Mouse (Mus musculus): Measurements from ENCODE around the gene Ppm1f.

The Ppm1f gene

GRCm38 (mm10) chr16:16930810-16931296 lies 34.6 kb downstream of the Ppm1f start:
- Histone ChIP-seq H3K27me3 (ENCODE audit: control insufficient read depth, insufficient read depth, low read length, poor library complexity, severe bottlenecking) (no peaks in the 10 kb centered on the region), H3K36me3 (ENCODE audit: control insufficient read depth, insufficient read depth, low read length, poor library complexity, severe bottlenecking) (no peaks in the 10 kb centered on the region)
- DNase-seq (ENCODE audit: low read depth, low spot score), result peak; percentile 24

- Histone ChIP-seq H3K36me3 (ENCODE audit: control insufficient read depth, insufficient read depth, low read length, poor library complexity, severe bottlenecking) (no peaks in the 10 kb centered on the region), H3K27me3 (ENCODE audit: control insufficient read depth, insufficient read depth, low read length, poor library complexity, severe bottlenecking) (no peaks in the 10 kb centered on the region)
- DNase-seq (ENCODE audit: low read depth, low spot score), result no peak
Observed at GRCm38 (mm10) chr16:16939543-16939942, 43.3 kb downstream of the Ppm1f start.

DNA sequence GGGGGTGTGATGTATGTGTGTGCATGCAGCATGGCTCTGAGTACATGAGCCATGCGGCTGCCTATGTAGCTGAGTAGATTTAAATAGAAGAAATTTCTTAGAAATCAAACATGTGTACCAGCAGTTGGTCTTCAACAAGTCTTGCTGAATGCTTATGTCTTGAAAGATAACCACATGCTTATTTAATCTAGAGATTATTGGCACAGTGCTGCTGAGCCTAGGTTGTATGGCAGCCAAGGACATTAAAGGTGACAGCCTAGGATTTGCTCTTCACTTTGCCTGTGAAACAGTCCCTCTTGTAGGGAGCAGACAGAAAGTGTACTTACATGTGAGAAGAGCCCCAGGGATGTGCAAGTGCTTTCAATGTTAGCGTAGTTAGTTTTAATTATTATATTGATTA lies 44.8 kb downstream of the Ppm1f start:
- H3K36me3 ChIP-seq (ENCODE audit: control insufficient read depth, insufficient read depth, low read length, poor library complexity, severe bottlenecking), result no peaks in the 10 kb centered on the region
- no peaks in the 10 kb centered on the region for H3K27me3 ChIP-seq (ENCODE audit: control insufficient read depth, insufficient read depth, low read length, poor library complexity, severe bottlenecking)
- no peak for DNase-seq (ENCODE audit: low read depth, low spot score)

GRCm38 (mm10) chr16:16958575-16958974 lies 62.3 kb downstream of the Ppm1f start:
- Histone ChIP-seq H3K27me3 (ENCODE audit: control insufficient read depth, insufficient read depth, low read length, poor library complexity, severe bottlenecking) (no peaks in the 10 kb centered on the region), H3K36me3 (ENCODE audit: control insufficient read depth, insufficient read depth, low read length, poor library complexity, severe bottlenecking) (no peaks in the 10 kb centered on the region)
- DNase-seq (ENCODE audit: low read depth, low spot score), result no peak

GRCm38 (mm10) chr16:16959907-16960306 lies 63.6 kb downstream of the Ppm1f start:
- H3K36me3 ChIP-seq (ENCODE audit: control insufficient read depth, insufficient read depth, low read length, poor library complexity, severe bottlenecking), result no peaks in the 10 kb centered on the region
- no peaks in the 10 kb centered on the region for H3K27me3 ChIP-seq (ENCODE audit: control insufficient read depth, insufficient read depth, low read length, poor library complexity, severe bottlenecking)
- DNase-seq (ENCODE audit: low read depth, low spot score), result no peak

- no peak for DNase-seq (ENCODE audit: low read depth, low spot score)
- H3K36me3 ChIP-seq (ENCODE audit: control insufficient read depth, insufficient read depth, low read length, poor library complexity, severe bottlenecking), result no peaks in the 10 kb centered on the region
- H3K27me3 ChIP-seq (ENCODE audit: control insufficient read depth, insufficient read depth, low read length, poor library complexity, severe bottlenecking), result no peaks in the 10 kb centered on the region
Observed at GRCm38 (mm10) chr16:16965149-16965548, 68.9 kb downstream of the Ppm1f start.

DNA sequence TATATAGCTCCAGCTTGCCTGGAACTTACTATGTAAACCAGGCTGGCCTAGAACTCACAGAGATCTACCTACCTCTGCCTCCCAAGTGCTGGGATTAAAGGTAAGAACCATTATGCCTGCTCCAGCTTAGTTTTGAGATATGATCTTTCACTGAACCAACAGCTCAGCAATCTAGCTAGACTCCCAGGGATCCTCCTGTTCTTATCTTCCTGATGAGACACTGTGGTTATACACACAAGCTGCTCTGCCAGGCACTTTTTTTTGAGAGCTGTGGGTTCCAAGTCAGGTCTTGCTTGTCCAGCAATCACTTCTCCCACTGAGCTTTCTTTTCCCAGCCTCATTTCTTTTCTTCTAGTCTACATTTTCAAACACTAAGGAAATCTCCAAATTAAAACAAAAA lies 70.0 kb downstream of the Ppm1f start:
- no peak for DNase-seq (ENCODE audit: low read depth, low spot score)
- Histone ChIP-seq H3K36me3 (ENCODE audit: control insufficient read depth, insufficient read depth, low read length, poor library complexity, severe bottlenecking) (no peaks in the 10 kb centered on the region), H3K27me3 (ENCODE audit: control insufficient read depth, insufficient read depth, low read length, poor library complexity, severe bottlenecking) (no peaks in the 10 kb centered on the region)
